Mouse (Mus musculus): ENCODE results near the gene Gpatch4. TPM values are rescaled to one million over a fixed set of nuclear protein-coding genes. Genes with fewer than 3 reads are reported as not detected.

The Gpatch4 gene
- 1 to 10 TPM; 2.5 to 5.9 TPM for total RNA-seq (2023)

GRCm38 (mm10) chr3:88042661-88043421, at the start of gene Gpatch4:
Gene Gpatch4, plus strand, starts transcription at chr3:88043108.

GRCm38 (mm10) chr3:88000181-88000580, 42.7 kb upstream of the Gpatch4 start, which contains the start of gene Bcan:
Gene Bcan, minus strand, starts transcription at chr3:88000230.

DNA sequence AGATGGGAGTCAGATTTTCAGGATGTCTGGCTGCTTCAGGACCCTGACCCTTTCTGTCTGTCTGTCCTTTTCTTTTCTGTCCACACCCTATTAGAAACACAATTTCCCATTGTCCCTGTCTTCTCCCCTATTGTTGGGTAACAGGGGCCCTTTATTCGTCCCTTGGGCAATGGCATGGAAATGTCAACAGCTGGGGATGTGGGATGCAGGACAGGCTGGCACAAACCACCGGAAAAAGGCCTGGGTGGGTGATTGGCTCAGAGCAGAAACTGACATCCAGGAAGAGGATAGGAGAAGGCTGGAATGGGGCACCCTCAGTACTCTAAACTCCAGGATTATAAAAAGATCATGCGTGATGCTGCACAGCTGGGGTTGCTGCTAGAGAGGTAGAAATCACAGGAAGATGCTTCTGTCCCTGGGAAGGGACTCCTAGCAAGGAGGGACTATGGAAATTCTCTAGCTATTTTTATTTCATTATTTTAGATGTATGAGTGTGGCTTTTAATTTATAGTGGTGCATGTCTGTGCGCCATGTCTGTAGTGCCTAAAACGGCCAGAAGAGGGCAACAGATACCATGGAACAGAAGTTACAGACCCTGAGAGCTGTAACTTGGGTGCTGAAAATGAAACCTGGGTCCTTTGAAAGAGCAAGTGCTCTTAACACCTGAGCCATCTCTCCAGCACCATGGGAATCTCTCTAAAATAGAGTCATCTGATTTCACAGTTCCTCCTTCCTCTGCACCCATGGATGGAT, 15.3 kb upstream of the Gpatch4 start, which contains the start of gene Hapln2:
TSS of gene Hapln2 (minus strand) at position 150 of the 753 bp plus-strand sequence.

GRCm38 (mm10) chr3:88057902-88058696, 15.2 kb downstream of the Gpatch4 start, which contains the start of gene Naxe:
Gene Naxe, minus strand, starts transcription at chr3:88058495.

DNA sequence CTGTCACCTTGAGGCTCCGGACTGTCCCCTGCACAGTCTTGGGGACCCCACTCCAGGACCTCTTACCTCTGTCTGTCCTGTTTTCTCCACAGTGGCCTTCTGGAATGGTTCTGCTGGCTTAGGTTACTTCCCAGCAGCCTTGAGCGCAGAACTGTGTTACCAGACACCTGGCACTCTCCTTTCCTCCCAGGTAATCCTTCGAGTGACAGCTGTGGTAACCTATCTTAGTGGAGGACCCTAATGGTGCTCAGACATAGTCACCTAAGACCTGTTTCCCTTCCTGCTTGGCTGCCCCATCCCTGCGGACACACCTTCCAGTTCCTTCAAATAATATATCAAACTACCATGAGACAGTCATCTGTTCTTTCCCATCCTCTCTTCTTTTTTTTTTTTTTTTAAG, 35.3 kb downstream of the Gpatch4 start, which contains the start of gene Ttc24:
TSS of gene Ttc24 (minus strand) at position 101 of the 400 bp plus-strand sequence.

GRCm38 (mm10) chr3:88081345-88082223, 38.7 kb downstream of the Gpatch4 start, which contains the start of gene Iqgap3:
Gene Iqgap3, plus strand, starts transcription at chr3:88081971.

Other genes with a start within 250 kb of the Gpatch4 start
- gene Ntrk1, start 247.9 kb upstream of the Gpatch4 start, total RNA-seq (2023): not detected
- gene Insrr, start 246.2 kb upstream of the Gpatch4 start, total RNA-seq (2023): not detected
- gene Pear1, start 218.8 kb upstream of the Gpatch4 start, total RNA-seq (2023): 1 to 10 TPM in 1 of 2 experiments, under 1 TPM in 1; 0.22 to 1.3 TPM
- under 1 TPM; 0.57 to 0.70 TPM for gene Sh2d2a, start 196.4 kb upstream of the Gpatch4 start, total RNA-seq (2023)
- 10 to 100 TPM; 30.5 to 30.9 TPM for gene Prcc, start 157.5 kb upstream of the Gpatch4 start, total RNA-seq (2023)
- gene Hdgf, start 136.8 kb upstream of the Gpatch4 start, total RNA-seq (2023): 100 to 1,000 TPM; 117 to 149 TPM
- 10 to 100 TPM; 65.4 to 71.5 TPM for gene Mrpl24, start 123.6 kb upstream of the Gpatch4 start, total RNA-seq (2023)
- gene Isg20l2, start 112.8 kb upstream of the Gpatch4 start, total RNA-seq (2023): 10 to 100 TPM; 23.2 to 24.4 TPM
- 10 to 100 TPM in 1 of 2 experiments, 1 to 10 TPM in 1; 9.9 to 12.1 TPM for gene Rrnad1, start 112.4 kb upstream of the Gpatch4 start, total RNA-seq (2023)
- not detected for gene Crabp2, start 94.4 kb upstream of the Gpatch4 start, total RNA-seq (2023)
- not detected for gene Nes, start 72.0 kb upstream of the Gpatch4 start, total RNA-seq (2023)
- not detected for gene Bcan, start 42.9 kb upstream of the Gpatch4 start, total RNA-seq (2023)
- gene Hapln2, start 15.5 kb upstream of the Gpatch4 start, total RNA-seq (2023): not detected
- 10 to 100 TPM; 26.4 to 30.3 TPM for gene Naxe, start 15.4 kb downstream of the Gpatch4 start, total RNA-seq (2023)
- not detected for gene Ttc24, start 35.2 kb downstream of the Gpatch4 start, total RNA-seq (2023)
- 10 to 100 TPM; 35.3 to 39.7 TPM for gene Iqgap3, start 38.9 kb downstream of the Gpatch4 start, total RNA-seq (2023)
- gene Mef2d, start 99.3 kb downstream of the Gpatch4 start, total RNA-seq (2023): 10 to 100 TPM; 55.4 to 69.5 TPM
- gene Rhbg, start 211.6 kb downstream of the Gpatch4 start, total RNA-seq (2023): not detected
- not detected for gene Gm38392, start 244.1 kb downstream of the Gpatch4 start, total RNA-seq (2023)

Measured in neutrophil, adult 83 days (primary cell).